Mouse (Mus musculus) kidney, adult 2 months (tissue): Measurements from ENCODE around the gene Dpp6. TPM values are rescaled to one million over a fixed set of nuclear protein-coding genes. Genes with fewer than 3 reads are reported as not detected.

Experiments used
- DNase-seq: peaks from one replicate; pipeline ENCODE4 v3.0.0; 2021
- H3K27ac ChIP-seq: fragments of 200-500 bp; 2 replicates; pipeline ENCODE4 v1.5.1; 2012; ENCODE audit warnings: low read depth, low read length, control low read depth, inconsistent platforms; ENCODE audit not compliant: insufficient read depth
- H3K27me3 ChIP-seq: fragments of 200-500 bp; replicated peaks from 2 replicates; pipeline ENCODE4 v1.6.1; 2012; ENCODE audit warnings: mild to moderate bottlenecking, moderate library complexity, low read length, inconsistent platforms; ENCODE audit not compliant: control insufficient read depth, insufficient read depth
- H3K36me3 ChIP-seq: fragments of 200-500 bp; 2 replicates; pipeline ENCODE4 v1.6.1; 2012; ENCODE audit warnings: mild to moderate bottlenecking, moderate library complexity, low read length, inconsistent platforms; ENCODE audit not compliant: control insufficient read depth, insufficient read depth
- H3K4me1 ChIP-seq: fragments of 200-500 bp; 2 replicates; pipeline ENCODE4 v1.6.1; 2011; ENCODE audit warnings: low read length; ENCODE audit not compliant: control insufficient read depth, insufficient read depth
- H3K4me3 ChIP-seq: fragments of 200-500 bp; 2 replicates; pipeline ENCODE4 v1.5.1; 2011; ENCODE audit warnings: mild to moderate bottlenecking, low read depth, low read length, control low read depth; ENCODE audit not compliant: insufficient read depth
- CTCF ChIP-seq: fragments of 200-500 bp; conservative IDR thresholded peaks from 2 replicates; pipeline ENCODE4 v1.5.1; 2011; ENCODE audit warnings: low read depth, mild to moderate bottlenecking, control low read depth, low read length, moderate library complexity, mixed read lengths; ENCODE audit not compliant: insufficient read depth, insufficient read length
- POLR2A ChIP-seq: fragments of 200-500 bp; IDR thresholded peaks from one replicate; pipeline ENCODE4 v1.6.1; 2011; ENCODE audit warnings: low read depth, low read length, control low read depth
- WGBS: fragments of 180-500 bp; shearing (Covaris S2); methylation state at CpG from one replicate; pipeline ENCODE4 v1.1.7; 2018; 5-methylcytosine and 5-hydroxymethylcytosine counted together
- polyA plus RNA-seq: library from polyadenylated mRNA; depleted of rRNA; stranded (reverse); fragments of >200 nt; gene quantifications from 2 replicates; pipeline ENCODE4 v1.2.3, GENCODE M21; 2012

Dpp6 gene
- polyA plus RNA-seq, 1 experiment: 0.61 TPM

DNA sequence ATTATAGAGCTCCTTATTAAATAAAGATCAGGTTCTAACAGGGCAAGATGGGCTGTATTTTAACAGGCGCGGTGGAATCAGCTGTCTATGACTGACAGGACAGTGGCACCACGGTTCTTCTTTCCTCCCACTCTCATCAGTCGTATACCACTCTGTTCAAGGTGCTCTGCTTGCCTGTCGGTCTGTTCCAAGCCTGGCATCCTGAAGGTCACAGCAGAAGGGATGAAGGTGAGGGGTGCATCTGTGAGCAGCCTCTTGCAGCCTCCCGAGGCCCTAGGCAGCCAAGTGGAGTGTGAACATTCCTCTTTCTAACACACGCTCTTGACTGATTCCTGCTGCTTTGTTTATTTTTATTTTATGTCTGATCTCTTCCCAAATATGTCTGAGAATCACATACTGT lies 591.9 kb downstream of the Dpp6 start:
- DNase-seq: no peak
- Histone ChIP-seq H3K27ac (no peak overlapping the region), H3K27me3 (no peaks in the 10 kb centered on the region), H3K36me3 (no peaks in the 10 kb centered on the region), H3K4me1 (peaks cover 2% of the 10 kb centered on the region; the same call in 1 of the 2 replicates), H3K4me3 (no peak overlapping the region)
- TF ChIP-seq POLR2A (no peak), CTCF (no peak)
- WGBS: 50% methylated on average over 7 of the region's 7 CpGs

DNA sequence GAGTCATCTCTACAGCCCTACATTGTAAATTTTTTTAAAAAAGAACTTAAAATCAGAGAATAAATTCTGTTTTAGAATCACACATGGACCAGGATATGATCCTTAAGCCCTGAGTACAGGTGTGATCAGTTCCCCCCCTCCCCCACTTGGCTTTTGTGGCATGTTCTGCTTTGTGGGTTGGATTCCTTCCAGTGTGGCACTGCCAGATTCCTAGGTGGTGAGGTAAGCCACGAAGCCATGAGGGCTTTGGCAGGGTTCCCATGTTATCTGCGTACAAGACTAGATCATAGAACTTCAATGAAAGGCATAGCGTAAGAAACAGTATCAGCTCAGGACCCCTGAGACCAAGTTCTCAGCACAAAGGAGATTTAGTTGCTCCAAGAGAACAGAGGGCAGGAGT lies 596.0 kb downstream of the Dpp6 start:
- TF ChIP-seq POLR2A (no peak), CTCF (no peak)
- peak; percentile 89 for DNase-seq
- 31% methylated on average over 3 of the region's 3 CpGs for WGBS
- Histone ChIP-seq H3K27ac (no peak overlapping the region), H3K4me3 (no peak overlapping the region), H3K36me3 (no peaks in the 10 kb centered on the region), H3K27me3 (no peaks in the 10 kb centered on the region), H3K4me1 (peaks cover 2% of the 10 kb centered on the region; the same call in 1 of the 2 replicates)

DNA sequence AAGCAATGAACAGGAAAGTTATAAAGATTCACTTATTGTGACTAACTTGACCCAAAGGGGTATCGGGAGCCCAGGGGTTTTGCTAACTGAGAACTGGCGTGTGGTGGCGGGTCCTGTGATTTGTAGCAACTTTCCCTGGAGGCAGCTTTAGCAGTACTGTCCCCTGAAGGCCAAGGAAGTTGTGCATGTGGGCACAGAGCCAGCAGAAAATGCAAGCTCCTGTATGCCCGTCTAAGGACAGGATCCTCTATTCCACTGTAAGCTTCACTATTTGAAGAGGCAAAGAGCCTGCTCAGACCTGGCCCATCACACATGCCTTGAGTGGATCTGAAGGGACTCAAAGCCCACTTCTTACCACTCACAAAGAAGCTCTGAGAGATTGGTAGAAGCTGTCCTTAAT lies 598.5 kb downstream of the Dpp6 start:
- Histone ChIP-seq H3K4me3 (no peak overlapping the region), H3K36me3 (no peaks in the 10 kb centered on the region), H3K4me1 (peaks cover 2% of the 10 kb centered on the region; the same call in 1 of the 2 replicates), H3K27ac (no peak overlapping the region), H3K27me3 (no peaks in the 10 kb centered on the region)
- WGBS: 74% methylated on average over 4 of the region's 4 CpGs
- TF ChIP-seq POLR2A: no peak
- TF ChIP-seq CTCF: no peak
- DNase-seq: no peak

DNA sequence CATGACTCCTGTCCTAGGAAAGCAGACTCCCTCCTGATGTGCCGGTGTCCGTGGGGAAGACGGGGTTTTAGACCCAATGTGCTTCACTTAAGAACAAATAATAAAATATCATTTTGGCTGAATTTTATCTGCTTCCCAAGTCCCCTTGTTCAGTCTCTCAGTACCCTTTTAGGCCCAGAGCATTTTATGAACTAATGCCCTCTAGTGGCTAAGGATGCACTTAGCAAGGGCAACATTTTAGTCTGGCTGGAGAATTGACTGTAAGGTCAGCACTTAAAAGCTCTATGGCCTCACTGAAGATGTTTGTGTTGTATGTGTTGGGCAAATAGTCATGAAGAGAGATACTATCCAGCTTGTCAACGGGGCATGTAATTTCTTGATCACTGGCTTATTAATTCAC lies 599.6 kb downstream of the Dpp6 start:
- 65% methylated on average over 4 of the region's 4 CpGs for WGBS
- Histone ChIP-seq H3K36me3 (no peaks in the 10 kb centered on the region), H3K27me3 (no peaks in the 10 kb centered on the region), H3K27ac (no peak overlapping the region), H3K4me1 (peaks cover 2% of the 10 kb centered on the region; the same call in 1 of the 2 replicates), H3K4me3 (no peak overlapping the region)
- peak; percentile 21 for DNase-seq
- TF ChIP-seq POLR2A (no peak), CTCF (0 out of 2 replicates have a peak, but pooled peaks have one; percentile 2)

DNA sequence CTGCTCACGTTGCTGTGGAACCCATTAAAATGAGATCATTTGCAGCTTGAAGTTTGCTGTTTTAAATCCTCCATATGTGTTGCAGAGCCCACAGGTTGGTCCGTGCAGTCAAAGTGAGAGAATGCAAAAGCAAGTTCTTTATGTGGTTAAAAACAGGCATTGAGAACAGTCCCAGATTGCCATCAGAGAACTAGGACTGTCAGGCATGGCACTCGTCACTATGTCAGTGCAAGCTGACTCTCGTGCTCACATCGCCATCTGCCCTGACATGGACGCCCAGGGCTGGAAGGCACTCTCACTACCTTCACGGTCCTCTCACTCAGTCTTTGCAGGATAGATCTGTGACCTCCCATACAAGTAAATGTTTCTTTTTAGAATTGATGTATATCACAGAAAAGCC lies 600.4 kb downstream of the Dpp6 start:
- no peaks in the 10 kb centered on the region for H3K27me3 ChIP-seq
- H3K4me1 ChIP-seq: peaks cover 2% of the 10 kb centered on the region; the same call in 1 of the 2 replicates
- no peak for TF ChIP-seq POLR2A
- TF ChIP-seq CTCF: no peak
- H3K36me3 ChIP-seq: no peaks in the 10 kb centered on the region
- H3K27ac ChIP-seq: no peak overlapping the region
- DNase-seq: no peak
- no peak overlapping the region for H3K4me3 ChIP-seq
- WGBS: 67% methylated on average over 7 of the region's 7 CpGs

DNA sequence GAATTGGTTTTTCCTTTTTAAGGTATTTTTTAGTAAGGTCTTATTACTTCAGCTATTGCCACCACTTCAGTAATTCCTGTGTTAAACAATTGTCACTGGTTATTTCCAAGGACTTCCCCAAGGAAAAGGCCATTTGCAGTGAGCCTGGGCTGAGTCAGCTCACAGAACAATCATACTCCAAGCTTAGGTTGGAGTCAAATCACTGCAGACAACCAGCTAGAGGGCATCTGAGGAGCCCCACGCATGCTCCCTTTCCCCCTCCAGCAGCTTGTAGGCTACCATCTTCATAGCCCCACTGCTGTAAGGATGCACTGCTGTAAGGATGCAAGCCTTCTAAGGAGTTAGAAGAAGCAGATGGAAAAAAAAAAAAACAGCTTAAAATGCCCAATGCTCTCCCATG lies 601.9 kb downstream of the Dpp6 start:
- no peaks in the 10 kb centered on the region for H3K36me3 ChIP-seq
- no peak for TF ChIP-seq POLR2A
- no peak for TF ChIP-seq CTCF
- H3K4me3 ChIP-seq: no peak overlapping the region
- H3K27me3 ChIP-seq: no peaks in the 10 kb centered on the region
- no peaks in the 10 kb centered on the region for H3K4me1 ChIP-seq
- no peak for DNase-seq
- H3K27ac ChIP-seq: no peak overlapping the region
- 78% methylated on average over 1 of the region's 1 CpGs for WGBS

DNA sequence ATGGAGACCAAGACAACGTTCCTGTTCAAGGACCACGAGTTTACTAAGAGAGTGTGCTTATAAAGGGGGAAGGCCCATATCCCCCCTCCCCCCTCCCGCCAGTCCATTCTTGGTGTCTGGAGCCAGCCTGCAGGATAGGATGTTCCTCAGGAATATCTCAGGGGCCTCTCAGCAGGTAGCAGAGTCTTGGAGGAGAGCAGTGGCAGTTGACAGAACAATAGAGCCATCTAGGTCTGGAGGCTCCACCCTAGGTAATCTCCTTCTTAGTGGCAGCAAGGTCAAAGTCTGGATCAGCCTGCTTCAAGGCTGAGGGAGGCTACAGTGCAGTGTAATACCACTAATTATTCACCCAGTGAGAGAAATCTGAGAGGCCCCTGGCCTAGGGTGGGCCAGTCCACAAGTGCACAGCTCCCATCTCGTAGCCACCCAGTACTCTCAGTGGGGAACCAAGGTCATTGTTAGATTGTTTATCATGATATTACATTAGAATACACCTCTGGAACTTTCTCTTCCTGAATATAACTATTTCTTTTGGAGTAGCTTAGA lies 604.2 kb downstream of the Dpp6 start:
- no peaks in the 10 kb centered on the region for H3K27me3 ChIP-seq
- DNase-seq: no peak
- WGBS: 69% methylated on average over 4 of the region's 4 CpGs
- no peaks in the 10 kb centered on the region for H3K36me3 ChIP-seq
- H3K4me3 ChIP-seq: no peak overlapping the region
- TF ChIP-seq POLR2A (no peak), CTCF (no peak)
- no peaks in the 10 kb centered on the region for H3K4me1 ChIP-seq
- no peak overlapping the region for H3K27ac ChIP-seq

DNA sequence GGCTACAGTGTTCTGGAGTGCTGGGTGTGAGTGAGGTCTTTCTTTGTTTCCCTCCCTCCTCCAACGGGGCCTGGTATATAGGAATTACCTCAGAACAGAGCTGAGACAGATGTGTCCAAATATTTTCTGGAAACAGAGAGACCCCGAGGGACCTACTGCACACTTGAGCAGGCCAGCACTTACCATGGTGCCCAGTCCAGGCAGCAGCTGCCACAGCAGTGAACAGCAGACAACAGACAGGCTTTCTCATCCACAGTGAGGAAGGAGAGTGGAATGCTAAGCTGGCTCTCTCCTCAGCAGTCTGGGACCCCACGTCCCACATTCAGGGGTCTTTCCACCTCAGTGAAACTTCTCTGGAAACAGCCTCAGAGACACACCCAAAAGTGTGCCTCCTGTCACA lies 606.8 kb downstream of the Dpp6 start:
- H3K27me3 ChIP-seq: no peaks in the 10 kb centered on the region
- no peaks in the 10 kb centered on the region for H3K4me1 ChIP-seq
- no peaks in the 10 kb centered on the region for H3K36me3 ChIP-seq
- no peak overlapping the region for H3K4me3 ChIP-seq
- WGBS: 73% methylated on average over 3 of the region's 3 CpGs
- H3K27ac ChIP-seq: no peak overlapping the region
- no peak for DNase-seq
- TF ChIP-seq POLR2A: no peak
- TF ChIP-seq CTCF: no peak
